Mouse (Mus musculus): ENCODE data around the gene Gosr2.

Gosr2 gene

DNA sequence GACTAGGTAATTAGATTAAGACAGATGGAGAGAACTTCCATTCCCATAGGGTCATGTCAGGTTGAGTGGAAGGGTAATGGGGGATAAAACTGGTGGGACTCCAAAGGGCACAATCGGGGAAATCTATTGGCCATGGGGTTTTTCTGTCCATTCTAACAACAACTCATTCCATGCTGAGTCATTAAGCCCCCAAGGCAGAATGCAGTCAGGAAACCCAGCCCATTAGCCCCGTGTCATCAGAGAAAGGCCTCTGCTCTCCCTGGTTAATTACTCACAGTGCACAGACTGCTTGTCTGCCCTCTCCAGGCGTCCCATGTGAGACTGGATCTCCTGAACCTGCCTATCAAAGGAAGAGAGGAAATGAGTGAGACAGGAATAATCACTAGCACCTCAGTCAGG is 8.7 kb downstream of the Gosr2 start:
- DNase-seq: peak; percentile 13

DNA sequence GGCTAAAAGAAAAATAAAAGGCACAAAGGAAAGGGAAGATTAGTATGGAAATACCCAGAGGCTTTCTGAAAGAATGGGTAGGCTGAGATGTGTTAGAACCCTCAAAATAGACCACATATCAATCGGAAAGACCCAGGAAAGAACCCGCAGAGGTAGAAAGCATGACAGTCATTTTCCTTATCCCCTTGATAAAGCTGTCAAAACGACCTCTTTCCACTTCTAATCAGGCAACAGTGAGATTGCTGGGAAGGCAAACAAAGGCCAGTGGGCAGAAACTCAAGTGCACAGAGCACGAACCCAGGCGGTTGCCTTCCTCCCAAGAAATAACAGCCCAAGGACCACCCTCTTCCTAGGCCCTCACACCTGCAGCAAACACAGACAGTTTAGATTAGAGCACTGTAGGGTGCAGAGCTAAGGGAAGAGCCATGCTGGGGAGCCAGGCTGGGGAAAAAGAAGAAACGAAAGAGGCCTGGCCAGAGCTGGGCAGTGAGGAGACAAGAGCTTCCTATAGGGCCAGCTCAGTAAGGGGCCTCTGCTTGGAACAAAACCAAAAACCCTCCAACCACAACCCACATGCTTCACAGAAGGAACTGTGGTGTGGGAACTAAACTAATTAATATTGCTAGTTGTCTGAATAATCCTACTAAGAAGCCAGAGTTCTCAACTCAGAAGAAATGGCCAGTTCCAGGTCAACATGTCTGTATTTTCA is 9.3 kb downstream of the Gosr2 start:
- DNase-seq: no peak

DNA sequence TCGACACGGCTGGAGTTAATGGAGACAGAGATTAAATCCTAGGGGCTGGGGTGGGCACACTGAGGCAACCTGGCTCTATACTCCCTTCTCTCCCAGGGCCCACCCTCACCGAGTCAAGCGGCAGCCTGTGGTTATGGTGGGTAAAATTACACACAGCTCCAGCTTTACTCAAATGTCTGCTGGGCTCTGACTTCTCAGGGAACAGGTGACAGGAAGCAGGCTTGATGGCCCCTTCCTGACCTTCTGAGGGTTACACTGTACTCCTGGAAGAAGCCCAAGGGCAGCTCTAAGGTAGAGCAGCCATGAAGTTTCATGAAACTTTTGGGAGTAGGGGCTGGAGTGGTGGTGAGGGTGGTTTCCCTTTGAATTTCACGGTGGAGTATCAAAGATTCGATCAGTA is 11.0 kb downstream of the Gosr2 start:
- no peak for DNase-seq

DNA sequence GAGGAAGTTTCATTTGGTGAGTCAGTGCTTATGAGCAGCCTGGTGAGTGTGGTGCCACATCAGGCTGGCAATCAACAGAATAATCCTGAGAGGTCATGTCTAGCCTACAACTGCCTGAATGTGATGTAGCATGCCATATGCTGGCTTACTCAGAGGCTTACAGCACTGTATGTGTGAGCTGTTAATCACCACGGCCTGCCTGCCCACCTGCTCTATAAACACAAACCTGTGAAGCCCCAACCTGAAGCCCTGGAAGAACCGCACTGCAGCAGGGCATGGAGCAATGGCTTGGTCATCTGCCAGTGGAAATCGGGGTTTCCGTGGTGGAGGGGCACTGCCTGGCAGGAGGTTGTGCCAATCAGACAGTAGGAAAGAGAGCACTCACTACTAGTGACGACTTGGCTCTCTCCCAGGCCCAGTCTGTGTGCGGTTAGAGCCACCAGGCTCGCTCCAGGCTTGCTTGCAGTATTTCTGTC is 12.4 kb downstream of the Gosr2 start:
- DNase-seq: no peak

DNA sequence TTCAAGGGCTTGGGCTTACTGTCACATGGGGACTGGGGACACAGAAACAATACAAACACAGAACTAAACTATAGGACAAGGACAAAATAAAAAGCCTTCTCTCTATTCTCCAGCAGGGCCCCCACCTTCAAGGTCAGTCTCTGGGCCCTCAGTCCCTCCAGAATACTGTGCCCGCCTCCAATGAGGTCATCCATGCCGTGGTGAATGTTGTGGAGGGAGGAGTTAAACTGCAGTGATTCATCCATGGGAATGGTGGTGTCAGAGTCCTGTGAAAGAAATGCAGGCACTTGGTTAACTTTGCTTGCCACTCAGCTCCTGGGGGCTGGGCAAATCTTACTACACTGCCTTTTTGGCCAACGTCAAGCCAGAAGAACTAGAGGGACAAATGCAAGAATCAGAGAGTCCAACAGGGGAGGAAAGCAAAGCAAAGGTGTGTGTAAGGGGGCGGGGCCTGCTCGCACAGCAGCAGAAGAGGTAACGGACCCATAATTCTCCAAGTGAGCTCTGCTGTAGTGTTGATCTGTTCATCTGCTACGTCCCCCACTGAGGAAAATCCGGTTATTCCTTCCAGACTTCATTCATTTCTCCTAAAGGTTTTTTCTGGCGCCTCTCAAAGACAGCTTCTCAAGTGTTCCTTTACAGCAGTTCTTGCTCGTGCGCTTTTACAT is 13.9 kb downstream of the Gosr2 start:
- DNase-seq: no peak

DNA sequence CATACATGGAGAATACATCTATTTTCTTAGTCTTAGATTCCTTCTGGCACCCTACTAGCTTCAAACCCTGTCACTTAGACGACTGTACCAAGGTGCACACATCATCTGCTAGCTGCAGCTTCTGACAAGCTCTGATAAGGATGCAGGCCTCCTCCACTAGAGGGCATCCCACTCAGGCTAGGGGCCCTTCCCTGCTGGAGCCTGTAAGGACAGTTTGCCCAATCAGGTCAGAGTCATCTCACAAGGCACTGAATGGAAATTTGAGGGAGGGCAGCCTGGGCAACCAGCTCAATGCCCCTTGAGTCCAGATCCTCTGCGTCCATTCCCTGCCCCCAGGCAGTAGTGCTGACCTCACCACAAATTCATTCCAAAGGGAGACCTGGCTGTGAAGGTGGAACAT is 20.7 kb downstream of the Gosr2 start:
- DNase-seq: peak; percentile 66

DNA sequence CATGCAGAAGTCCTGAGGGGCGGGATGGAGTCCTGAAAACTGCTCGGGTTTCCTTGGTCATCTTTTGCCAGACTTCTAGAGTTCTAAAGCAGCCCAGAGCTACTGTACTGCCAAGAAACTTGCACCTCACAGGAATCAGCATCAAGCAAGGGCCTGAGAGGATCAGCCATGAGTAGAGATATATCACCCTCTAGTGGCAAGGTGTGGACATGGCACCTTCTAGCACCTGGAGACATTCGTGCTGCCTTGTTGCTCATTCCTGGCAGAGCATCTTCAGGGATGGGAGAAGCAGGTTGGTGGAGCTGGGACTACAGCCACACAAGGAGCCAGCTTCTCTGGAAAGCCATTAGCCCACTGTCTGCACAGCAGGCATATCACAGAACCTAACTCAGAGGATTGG is 22.1 kb downstream of the Gosr2 start:
- peak; percentile 72 for DNase-seq

DNA sequence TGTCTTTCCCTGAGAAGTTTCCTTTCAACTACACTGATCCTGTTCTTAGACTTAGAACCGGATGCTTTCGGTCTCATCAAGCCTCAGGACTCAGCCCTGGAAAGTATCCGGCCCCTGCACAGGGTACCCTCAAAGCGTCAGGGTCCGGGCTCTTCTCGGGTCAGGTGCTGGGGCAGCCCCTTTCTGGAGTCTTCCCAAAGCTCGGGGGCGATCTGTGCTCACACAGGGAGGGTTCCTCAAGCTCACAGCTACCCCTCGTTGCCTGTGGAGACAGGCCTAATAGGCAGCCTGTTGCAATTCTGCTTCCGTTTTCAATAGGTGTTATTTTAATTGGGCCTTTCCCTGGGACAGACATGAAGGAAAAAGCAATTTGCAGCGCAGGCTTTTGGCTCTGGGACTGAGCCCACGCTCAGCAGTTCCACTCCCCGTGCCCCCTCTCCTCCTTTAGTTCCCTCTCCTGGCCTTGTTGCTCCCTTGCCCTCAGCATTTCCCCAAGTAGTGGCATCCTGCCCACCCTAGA is 30.7 kb downstream of the Gosr2 start:
- no peak for DNase-seq

DNA sequence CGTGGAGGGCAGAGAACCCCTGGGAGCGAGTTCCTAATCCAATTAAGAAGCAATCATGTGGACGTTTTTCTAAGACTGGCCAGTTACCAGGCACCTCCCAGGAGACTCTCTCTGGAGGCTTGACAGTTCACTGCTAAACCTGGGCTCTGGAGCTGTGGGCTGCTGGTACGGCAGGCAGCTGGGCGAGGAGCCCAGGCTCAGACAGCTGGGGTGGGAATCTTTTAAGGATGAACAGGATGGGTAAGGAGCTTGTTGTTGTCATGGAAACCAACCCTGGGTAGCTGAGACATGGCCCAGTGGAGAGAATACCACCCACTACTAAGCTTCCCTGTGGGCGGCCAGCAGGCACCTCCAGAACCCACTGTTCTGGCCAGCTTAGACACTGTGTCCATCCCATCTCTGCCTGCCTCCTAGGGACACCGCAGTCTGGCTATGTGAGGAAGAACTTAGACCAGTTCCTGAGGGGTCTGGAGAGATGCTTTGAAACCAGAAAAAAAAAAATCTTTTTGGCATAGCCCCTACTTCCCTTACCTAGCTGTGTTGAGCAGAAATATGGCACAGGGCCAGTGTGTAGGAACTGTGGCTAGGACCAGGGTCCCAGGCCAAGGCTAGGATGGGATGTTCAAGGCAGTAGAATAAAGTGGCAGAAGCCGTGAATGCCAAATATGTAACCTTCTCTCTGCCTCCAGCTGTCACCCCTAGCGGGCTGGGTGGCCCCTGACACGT is 31.4 kb downstream of the Gosr2 start:
- no peak for DNase-seq

DNA sequence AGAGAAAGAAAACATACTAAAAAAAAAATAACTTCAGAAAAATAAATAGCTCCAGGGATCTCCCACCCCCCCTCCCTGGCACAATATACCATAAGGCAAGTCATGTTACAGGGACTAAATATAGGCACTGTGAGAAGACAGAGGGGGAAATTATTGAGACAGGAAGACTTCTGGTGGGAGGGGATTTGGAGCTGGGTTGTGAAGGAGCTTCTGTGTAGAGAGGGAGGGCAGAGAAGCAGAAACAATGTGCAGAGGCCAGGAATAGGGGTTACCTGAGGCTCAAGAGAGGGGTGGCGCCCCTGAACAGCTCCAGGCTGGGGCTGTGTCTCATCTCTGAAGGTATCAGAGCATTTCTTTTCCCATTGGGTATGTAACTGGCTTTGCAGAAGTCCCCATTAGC is 32.0 kb downstream of the Gosr2 start:
- DNase-seq: no peak

DNA sequence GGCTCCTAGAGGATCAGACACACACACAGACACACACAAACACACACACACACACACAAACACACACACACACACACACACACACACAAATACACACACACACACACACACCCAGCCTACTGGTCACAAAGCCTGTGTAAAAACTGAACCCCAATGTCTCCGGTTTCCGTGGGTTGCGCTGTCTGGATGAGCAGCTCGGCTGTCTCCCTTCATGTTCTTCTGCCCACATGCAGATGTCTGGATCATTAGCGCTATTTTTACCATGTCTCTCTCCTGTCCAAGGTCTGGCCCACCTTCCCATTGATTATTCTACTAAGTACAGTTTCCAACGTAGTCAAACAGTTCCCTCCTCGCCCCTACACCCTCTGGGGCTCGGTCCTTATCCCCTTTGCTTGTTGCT is 34.6 kb downstream of the Gosr2 start:
- DNase-seq: no peak

DNA sequence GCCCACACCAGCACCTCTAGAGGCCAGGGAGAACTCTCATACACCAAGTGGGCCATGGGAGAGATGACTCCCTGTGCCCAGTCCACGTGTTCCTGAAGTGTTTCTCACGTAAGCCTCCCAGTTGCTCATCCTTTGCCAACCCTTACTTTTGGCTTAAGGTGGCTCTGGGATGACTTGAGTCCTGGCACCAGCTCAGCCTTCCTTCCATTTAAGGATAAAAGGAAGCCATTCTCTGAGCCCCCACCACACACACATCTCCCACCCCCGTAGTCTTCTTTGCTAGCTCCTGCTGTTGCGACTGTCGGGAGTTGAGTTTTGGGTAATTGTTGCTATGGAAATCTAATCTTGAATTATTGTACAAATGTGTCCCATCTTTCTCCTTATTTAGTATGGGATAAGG is 35.2 kb downstream of the Gosr2 start:
- DNase-seq: no peak

DNA sequence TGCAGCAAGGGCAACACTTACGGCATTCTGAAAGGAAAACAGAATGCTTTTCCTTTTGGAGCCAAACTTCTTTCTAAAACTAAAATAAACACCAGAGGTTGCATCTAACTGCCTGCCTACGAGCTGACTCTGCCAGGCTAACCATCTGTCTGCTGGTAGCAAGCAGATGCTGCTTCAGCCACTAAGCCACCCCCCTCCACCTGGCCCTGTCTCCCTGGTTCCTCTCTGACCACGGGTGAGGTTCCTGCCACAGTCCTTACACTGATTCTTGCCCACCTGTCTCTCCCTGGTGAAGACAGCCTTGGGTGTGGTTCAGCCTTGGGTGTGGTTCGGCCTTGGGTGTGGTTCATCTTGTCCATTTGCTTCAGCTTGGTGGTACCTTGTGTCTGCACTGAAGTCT is 35.8 kb downstream of the Gosr2 start:
- DNase-seq: no peak

DNA sequence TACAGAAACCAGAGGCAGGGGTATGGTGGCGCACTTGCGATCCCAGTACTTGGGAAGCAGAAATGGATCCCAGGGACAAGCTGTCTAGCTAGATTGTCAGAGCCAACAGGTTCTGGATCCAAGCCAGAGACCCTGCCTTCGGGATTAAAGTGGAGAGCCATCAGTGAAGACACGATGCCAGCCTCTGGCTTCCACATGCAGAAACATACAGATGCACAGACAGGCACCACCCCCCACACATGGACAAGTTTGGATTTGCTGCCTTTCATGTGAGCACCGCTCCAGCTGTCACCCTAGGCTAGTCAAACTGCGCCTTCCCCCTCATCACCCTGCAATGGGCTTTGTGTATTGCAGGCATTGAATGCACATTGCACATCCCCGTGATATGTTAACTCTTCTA is 39.5 kb downstream of the Gosr2 start:
- DNase-seq: no peak

DNA sequence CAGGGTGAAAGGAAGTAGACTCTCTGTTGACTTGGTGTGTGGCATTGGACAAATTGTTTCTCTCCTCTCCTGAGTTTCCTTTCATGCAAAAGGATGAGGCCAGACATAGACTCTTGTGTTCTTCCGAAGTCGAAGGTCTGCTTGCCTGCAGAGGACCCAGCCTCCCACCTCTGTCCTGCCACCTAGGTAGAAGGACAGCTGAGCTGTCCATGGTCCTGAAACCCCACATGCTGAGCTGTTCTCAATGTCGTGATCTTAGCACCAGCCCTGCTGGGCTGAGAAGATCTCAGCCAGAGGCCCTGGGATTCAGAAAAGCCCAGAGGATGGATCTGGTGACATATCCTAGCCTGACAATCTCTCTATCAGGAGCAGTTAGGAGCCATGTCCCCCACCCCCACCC is 41.2 kb downstream of the Gosr2 start:
- DNase-seq: peak; percentile 86

DNA sequence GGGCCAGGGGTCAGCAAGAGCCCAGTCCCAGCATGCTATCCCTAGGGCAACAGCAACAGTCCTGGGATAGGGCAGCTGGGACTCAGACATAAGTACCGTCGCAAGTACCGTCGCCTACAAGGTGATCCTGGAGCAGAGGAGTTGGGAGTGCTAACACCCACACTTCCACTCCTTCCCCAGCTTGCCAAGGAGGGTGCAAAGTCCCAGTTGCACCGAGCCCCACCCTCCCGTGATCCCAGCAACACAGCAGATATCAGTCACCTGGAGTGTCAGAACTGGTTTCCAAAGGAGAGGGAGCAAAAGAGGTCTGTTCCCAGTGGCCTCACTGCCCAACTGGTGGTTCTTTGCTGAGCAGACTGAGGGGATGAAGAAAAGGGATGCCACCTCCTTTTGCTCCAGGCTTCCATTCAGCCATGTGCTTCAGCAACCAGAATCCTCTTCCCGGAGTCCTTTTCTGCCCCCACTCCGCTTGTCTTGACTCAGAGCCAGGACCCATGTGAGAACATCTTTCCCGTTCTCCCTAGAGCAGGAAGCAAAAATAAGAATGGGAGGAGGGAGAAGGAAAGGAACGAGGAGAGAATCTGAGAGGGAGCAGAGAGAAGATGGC is 44.2 kb downstream of the Gosr2 start:
- no peak for DNase-seq

DNA sequence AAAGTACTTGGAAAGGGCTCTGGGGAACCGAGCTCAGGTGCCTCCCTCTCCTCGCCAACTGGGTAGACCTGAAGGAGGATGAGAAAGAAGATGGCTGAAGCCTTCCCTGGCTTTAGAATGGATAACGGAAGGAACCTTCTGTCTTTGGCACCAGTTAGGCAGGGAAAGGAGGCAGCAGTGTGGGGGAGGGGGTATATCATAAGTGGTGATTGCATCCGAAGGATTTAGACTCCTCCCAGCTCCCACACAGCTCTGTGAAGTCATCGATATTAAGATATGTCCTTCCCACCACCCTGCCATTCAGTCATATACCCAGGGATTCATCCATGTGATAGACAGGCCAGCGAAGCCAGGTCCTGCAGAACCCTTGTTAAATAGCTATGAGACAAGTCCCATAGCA is 46.3 kb downstream of the Gosr2 start:
- no peak for DNase-seq

DNA sequence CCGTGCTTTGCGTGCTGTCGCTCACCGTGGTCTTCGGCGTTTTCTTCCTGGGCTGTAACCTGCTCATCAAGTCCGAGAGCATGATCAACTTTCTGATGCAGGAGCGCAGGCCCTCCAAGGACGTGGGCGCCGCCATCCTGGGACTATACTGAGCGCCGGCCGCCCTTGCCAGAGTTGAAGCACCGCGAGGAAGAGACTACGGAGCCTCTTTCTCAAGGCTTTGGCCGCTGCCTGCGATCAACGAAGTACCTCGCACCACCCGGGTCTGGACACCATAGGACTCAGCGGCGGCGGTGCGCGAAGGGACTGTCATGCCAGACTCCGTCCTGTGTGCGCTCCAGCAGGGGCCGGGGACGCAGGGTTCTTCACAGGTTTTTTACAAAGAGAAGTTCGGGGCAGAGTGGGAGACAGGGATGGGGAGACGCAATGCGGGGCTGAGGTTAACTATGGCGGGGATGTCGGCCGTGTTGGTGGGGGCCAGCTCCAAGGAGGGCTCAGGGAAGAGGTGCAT is 47.7 kb downstream of the Gosr2 start:
- DNase-seq: peak; percentile 39

DNA sequence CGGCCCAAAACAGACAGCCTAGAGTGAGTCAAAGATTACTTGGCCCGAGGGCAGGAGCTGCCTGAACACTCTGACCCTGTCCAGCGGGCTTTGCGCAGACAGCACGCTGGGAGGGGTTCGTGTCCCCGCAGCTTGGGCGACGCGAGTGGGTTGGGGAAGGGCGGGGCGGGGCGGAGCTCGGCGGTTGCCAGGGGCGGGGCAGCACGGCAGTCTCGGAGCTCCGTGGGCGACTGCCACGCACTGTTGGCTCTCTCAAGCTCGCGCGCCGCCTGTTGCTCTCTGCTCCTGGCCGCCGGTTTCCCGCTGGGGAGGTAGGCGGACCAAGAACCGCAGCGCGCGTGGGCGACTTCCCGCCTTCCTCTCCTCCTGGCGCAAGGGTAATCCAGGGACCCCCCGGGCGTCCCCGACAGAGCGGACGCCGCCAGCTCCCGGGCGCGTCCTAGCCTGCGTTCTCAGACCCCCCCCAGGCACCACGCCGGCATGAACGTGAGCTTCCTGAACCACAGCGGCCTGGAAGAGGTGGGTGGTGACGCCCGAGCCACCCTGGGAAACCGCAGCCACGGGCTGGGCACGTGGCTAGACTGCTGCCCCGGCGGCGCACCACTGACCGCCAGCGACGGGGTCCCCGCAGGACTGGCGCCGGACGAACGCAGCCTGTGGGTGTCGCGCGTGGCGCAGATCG is 48.3 kb downstream of the Gosr2 start, which contains the start of gene Rprml:
TSS of gene Rprml (plus strand) at position 270 of the 682 bp plus-strand sequence.
- DNase-seq: peak; percentile 29

DNA sequence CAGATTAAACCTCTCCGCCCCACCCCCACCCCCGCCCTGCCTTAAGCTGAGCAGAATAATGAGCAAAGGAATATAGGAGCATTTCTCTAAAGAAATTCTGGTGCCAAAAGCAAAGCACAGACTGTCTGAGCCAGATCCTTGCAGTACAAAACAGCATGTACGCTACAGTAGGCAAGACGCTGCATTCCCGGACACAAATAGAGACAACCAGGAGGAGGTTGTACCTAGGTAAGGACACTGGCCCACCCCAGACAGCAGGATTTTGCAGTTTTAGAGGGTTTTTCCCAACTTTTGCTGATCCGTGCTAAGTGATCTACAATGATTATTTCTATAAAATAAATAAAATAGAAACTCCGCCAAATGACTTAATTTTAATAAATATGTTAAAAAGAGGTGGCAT is 49.0 kb downstream of the Gosr2 start:
- no peak for DNase-seq

DNA sequence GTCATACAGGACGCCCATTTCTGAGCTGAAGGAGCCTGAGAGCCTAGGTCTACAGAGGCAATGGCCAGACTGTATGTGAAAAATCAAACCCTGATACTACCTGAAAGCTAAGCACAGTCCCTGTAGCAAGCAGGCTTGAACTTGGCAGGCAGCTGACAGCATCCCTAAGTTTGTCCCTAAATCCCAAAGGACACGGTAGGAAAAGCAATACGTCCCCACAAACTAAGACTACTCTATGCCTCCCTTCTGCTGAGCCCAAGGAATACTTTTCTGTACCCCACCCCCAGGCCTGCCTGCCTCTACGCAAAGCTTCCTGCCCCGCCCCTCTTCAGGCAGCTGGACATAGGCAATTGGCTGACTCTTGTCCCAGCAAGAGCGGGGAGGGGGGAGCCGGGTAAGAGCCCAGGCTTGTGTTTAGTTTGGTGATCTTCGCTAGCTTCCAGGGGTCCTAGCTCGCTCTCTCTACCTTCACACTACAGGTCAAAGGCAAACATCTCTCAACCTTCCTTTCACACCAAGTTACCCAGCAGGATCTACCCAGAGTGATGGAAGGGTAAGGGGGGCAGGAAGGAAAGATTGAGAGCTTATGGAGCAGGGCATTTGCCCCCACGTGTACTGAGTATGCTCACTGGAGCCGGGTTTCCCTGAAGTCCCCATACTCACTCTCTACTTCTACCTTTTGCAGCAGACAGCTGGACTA is 49.6 kb downstream of the Gosr2 start:
- DNase-seq: peak; percentile 49

DNA sequence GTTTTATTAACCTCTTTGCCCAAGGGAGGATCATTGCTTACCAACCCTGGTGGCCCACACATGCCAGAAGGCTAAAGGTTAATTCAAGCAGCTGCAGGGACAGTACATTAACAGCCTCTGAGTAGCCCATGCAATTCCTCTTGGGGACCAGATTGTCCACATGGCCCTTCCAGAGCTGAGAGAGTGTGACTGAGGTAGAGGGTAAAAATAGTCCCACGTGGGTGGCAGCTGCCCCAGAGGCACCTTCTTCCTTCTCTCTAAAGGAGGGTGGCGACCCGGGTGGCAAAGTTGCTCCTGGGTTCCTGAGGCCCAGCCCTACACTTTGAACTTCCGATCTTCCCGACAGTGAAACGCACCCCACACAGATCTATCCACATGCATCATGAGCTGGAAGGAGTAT is 51.4 kb downstream of the Gosr2 start:
- no peak for DNase-seq

Data from embryo, embryonic 11 days (tissue).